Mouse (Mus musculus) activated CD4-positive, CD25-positive, alpha-beta regulatory T cell, adult 4 months (primary cell): Measurements from ENCODE around the gene Hist1h2bb. TPM values are rescaled to one million over a fixed set of nuclear protein-coding genes. Genes with fewer than 3 reads are reported as not detected.

Experiments
- ATAC-seq: one replicate; pipeline ENCODE4 v1.8.0; 2017
- polyA plus RNA-seq, 2 experiments: library from polyadenylated mRNA; unstranded; fragments of 100-300 nt; shearing (Covaris generic); gene quantifications; one replicate each; pipeline ENCODE4 v1.2.1; 2017

Hist1h2bb gene
- polyA plus RNA-seq, 2 experiments from 2014 or later = 0.73 TPM; not detected in 1

GRCm38 (mm10) chr13:23728472-23729191 is 17.9 kb upstream of the Hist1h2bb start:
- ATAC-seq = no peak

- peak; percentile 65 for ATAC-seq
Observed at GRCm38 (mm10) chr13:23729192-23729525, 17.4 kb upstream of the Hist1h2bb start.

- ATAC-seq = no peak
Observed at GRCm38 (mm10) chr13:23729706-23730105, 16.8 kb upstream of the Hist1h2bb start.

- no peak for ATAC-seq
Observed at GRCm38 (mm10) chr13:23730479-23730878, 16.1 kb upstream of the Hist1h2bb start.

GRCm38 (mm10) chr13:23732156-23732804 is 14.3 kb upstream of the Hist1h2bb start:
- ATAC-seq = peak; percentile 75

GRCm38 (mm10) chr13:23737091-23737490 is 9.4 kb upstream of the Hist1h2bb start:
- ATAC-seq = no peak

GRCm38 (mm10) chr13:23738041-23738440 is 8.5 kb upstream of the Hist1h2bb start:
- ATAC-seq = no peak

GRCm38 (mm10) chr13:23738677-23739068 is 7.9 kb upstream of the Hist1h2bb start, which contains the start of gene Hist1h1c:
Gene Hist1h1c (plus strand): TSS chr13:23738808.
- ATAC-seq = peak; percentile 72

- peak; percentile 86 for ATAC-seq
Observed at GRCm38 (mm10) chr13:23739069-23739921, 7.2 kb upstream of the Hist1h2bb start.

GRCm38 (mm10) chr13:23739922-23740252 is 6.6 kb upstream of the Hist1h2bb start:
- ATAC-seq = peak; percentile 57

- ATAC-seq = no peak
Observed at GRCm38 (mm10) chr13:23740256-23740840, 6.2 kb upstream of the Hist1h2bb start.

GRCm38 (mm10) chr13:23740910-23741309 is 5.6 kb upstream of the Hist1h2bb start:
- no peak for ATAC-seq

GRCm38 (mm10) chr13:23742007-23742406 is 4.5 kb upstream of the Hist1h2bb start:
- ATAC-seq = no peak

- no peak for ATAC-seq
Observed at GRCm38 (mm10) chr13:23743215-23743614, 3.3 kb upstream of the Hist1h2bb start.

GRCm38 (mm10) chr13:23743963-23744362 is 2.6 kb upstream of the Hist1h2bb start:
- ATAC-seq = no peak

GRCm38 (mm10) chr13:23744421-23745380 is 1.8 kb upstream of the Hist1h2bb start:
- ATAC-seq = no peak

GRCm38 (mm10) chr13:23745381-23746161 is 963 bp upstream of the Hist1h2bb start, which contains the start of gene Hist1h3c:
Gene Hist1h3c (minus strand): TSS chr13:23745602.
- peak; percentile 68 for ATAC-seq

GRCm38 (mm10) chr13:23747081-23747891 is 752 bp downstream of the Hist1h2bb start:
- ATAC-seq = no peak

GRCm38 (mm10) chr13:23747892-23748288 is 1.4 kb downstream of the Hist1h2bb start:
- no peak for ATAC-seq

- no peak for ATAC-seq
Observed at GRCm38 (mm10) chr13:23749563-23750121, 3.1 kb downstream of the Hist1h2bb start.
